Mouse (Mus musculus) ES-Bruce4 (cell line): ENCODE measurements around the gene Tram2. TPM values are rescaled to one million over a fixed set of nuclear protein-coding genes. Genes with fewer than 3 reads are reported as not detected.

Experiments used
- H3K27ac ChIP-seq: 2 replicates; pipeline ENCODE4 v1.5.1; 2012; ENCODE audit warnings: low read length, inconsistent platforms; ENCODE audit not compliant: insufficient read depth
- H3K27me3 ChIP-seq: 2 replicates; pipeline ENCODE4 v1.6.1; 2012; ENCODE audit warnings: mild to moderate bottlenecking, low read length, inconsistent platforms; ENCODE audit not compliant: control insufficient read depth, poor library complexity, insufficient read depth, severe bottlenecking
- H3K36me3 ChIP-seq: 2 replicates; pipeline ENCODE4 v1.6.1; 2012; ENCODE audit warnings: inconsistent platforms, mild to moderate bottlenecking, low read length, moderate library complexity; ENCODE audit not compliant: control insufficient read depth, poor library complexity, insufficient read depth, severe bottlenecking
- H3K4me1 ChIP-seq: one replicate; pipeline ENCODE4 v1.8.1; 2011; ENCODE audit warnings: low read length; ENCODE audit not compliant: control insufficient read depth, insufficient read depth
- H3K4me3 ChIP-seq: 2 replicates; pipeline ENCODE4 v1.5.1; 2011; ENCODE audit warnings: low read depth, mild to moderate bottlenecking, low read length
- H3K9ac ChIP-seq: 2 replicates; pipeline ENCODE4 v1.6.1; 2012; ENCODE audit warnings: low read depth, mild to moderate bottlenecking, inconsistent platforms; ENCODE audit not compliant: poor library complexity, severe bottlenecking
- H3K9me3 ChIP-seq: replicated peaks from 2 replicates; pipeline ENCODE4 v1.6.1; 2012; ENCODE audit warnings: mild to moderate bottlenecking, low read length, inconsistent platforms; ENCODE audit not compliant: control insufficient read depth, poor library complexity, insufficient read depth, severe bottlenecking
- CTCF ChIP-seq: IDR thresholded peaks from one replicate; pipeline ENCODE4 v1.8.1; 2011; ENCODE audit warnings: low read depth, low read length
- EP300 ChIP-seq: IDR thresholded peaks from 2 replicates; pipeline ENCODE4 v1.6.1; 2011; ENCODE audit warnings: low read depth, low read length; ENCODE audit not compliant: insufficient read depth
- POLR2A ChIP-seq: IDR thresholded peaks from one replicate; pipeline ENCODE4 v1.8.1; 2011; ENCODE audit warnings: low read length; ENCODE audit not compliant: insufficient read depth
- polyA plus RNA-seq: library from polyadenylated mRNA; stranded (reverse); fragments of >200 nt; gene quantifications from 2 replicates; pipeline ENCODE4 v1.2.4, GENCODE M21; 2011; ENCODE audit warnings: low read depth; ENCODE audit not compliant: missing spikeins, insufficient read depth, insufficient read length

Gene Tram2
- polyA plus RNA-seq, 1 experiment, result 15.2 TPM

GRCm38 (mm10) chr1:21033065-21033791 is 45.8 kb downstream of the Tram2 start:
- Histone ChIP-seq H3K4me3 (no peak overlapping the region), H3K4me1 (no peaks in the 10 kb centered on the region), H3K36me3 (no peaks in the 10 kb centered on the region), H3K9me3 (no peaks in the 10 kb centered on the region; the same call in 1 of the 2 replicates), H3K27me3 (no peaks in the 10 kb centered on the region; the same call in 1 of the 2 replicates), H3K27ac (no peak overlapping the region), H3K9ac (no peak overlapping the region)
- no peak for TF ChIP-seq EP300
- no peak for TF ChIP-seq CTCF
- TF ChIP-seq POLR2A, result no peak

GRCm38 (mm10) chr1:21031650-21032049 is 47.4 kb downstream of the Tram2 start:
- no peaks in the 10 kb centered on the region; the same call in 1 of the 2 replicates for H3K9me3 ChIP-seq
- H3K27me3 ChIP-seq, result no peaks in the 10 kb centered on the region; the same call in 1 of the 2 replicates
- TF ChIP-seq CTCF, result no peak
- no peak for TF ChIP-seq POLR2A
- no peak overlapping the region for H3K4me3 ChIP-seq
- no peak overlapping the region for H3K27ac ChIP-seq
- H3K36me3 ChIP-seq, result no peaks in the 10 kb centered on the region
- no peak overlapping the region for H3K9ac ChIP-seq
- H3K4me1 ChIP-seq, result no peaks in the 10 kb centered on the region

GRCm38 (mm10) chr1:21029000-21029399 is 50.0 kb downstream of the Tram2 start:
- Histone ChIP-seq H3K27me3 (no peaks in the 10 kb centered on the region), H3K36me3 (no peaks in the 10 kb centered on the region), H3K9ac (no peak overlapping the region), H3K4me1 (no peaks in the 10 kb centered on the region), H3K9me3 (no peaks in the 10 kb centered on the region; the same call in 1 of the 2 replicates), H3K27ac (no peak overlapping the region), H3K4me3 (no peak overlapping the region)
- TF ChIP-seq POLR2A (no peak), CTCF (no peak), EP300 (no peak)

- Histone ChIP-seq H3K9me3 (no peaks in the 10 kb centered on the region; the same call in 1 of the 2 replicates), H3K27me3 (no peaks in the 10 kb centered on the region), H3K36me3 (no peaks in the 10 kb centered on the region), H3K4me1 (no peaks in the 10 kb centered on the region), H3K27ac (no peak overlapping the region), H3K9ac (no peak overlapping the region), H3K4me3 (no peak overlapping the region)
- TF ChIP-seq EP300 (no peak), POLR2A (no peak), CTCF (no peak)
Observed at GRCm38 (mm10) chr1:21026534-21026933, 52.5 kb downstream of the Tram2 start.

- no peaks in the 10 kb centered on the region for H3K36me3 ChIP-seq
- no peaks in the 10 kb centered on the region for H3K27me3 ChIP-seq
- no peak overlapping the region for H3K4me3 ChIP-seq
- H3K4me1 ChIP-seq, result no peaks in the 10 kb centered on the region
- no peak overlapping the region for H3K9ac ChIP-seq
- TF ChIP-seq CTCF (no peak), POLR2A (no peak), EP300 (no peak)
- no peaks in the 10 kb centered on the region; the same call in 1 of the 2 replicates for H3K9me3 ChIP-seq
- no peak overlapping the region for H3K27ac ChIP-seq
Observed at GRCm38 (mm10) chr1:21025203-21025602, 53.8 kb downstream of the Tram2 start.

GRCm38 (mm10) chr1:21023101-21023500 is 55.9 kb downstream of the Tram2 start:
- H3K27ac ChIP-seq, result no peak overlapping the region
- H3K9me3 ChIP-seq, result no peaks in the 10 kb centered on the region
- H3K36me3 ChIP-seq, result no peaks in the 10 kb centered on the region
- H3K4me1 ChIP-seq, result no peaks in the 10 kb centered on the region
- H3K27me3 ChIP-seq, result no peaks in the 10 kb centered on the region
- H3K9ac ChIP-seq, result no peak overlapping the region
- TF ChIP-seq POLR2A (no peak), CTCF (no peak), EP300 (no peak)
- no peak overlapping the region for H3K4me3 ChIP-seq
